Mouse (Mus musculus) thymus, adult 2 months (tissue): ENCODE results near the gene Sptb. TPM values are rescaled to one million over a fixed set of nuclear protein-coding genes. Genes with fewer than 3 reads are reported as not detected.

ENCODE experiments used
- DNase-seq: peaks from one replicate; pipeline ENCODE4 v3.0.0; 2021
- H3K27ac ChIP-seq: fragments of 200-500 bp; 2 replicates; pipeline ENCODE4 v1.5.1; 2012; ENCODE audit warnings: low read length, control low read depth; ENCODE audit not compliant: control insufficient read depth, insufficient read depth
- H3K27me3 ChIP-seq: fragments of 200-500 bp; 2 replicates; pipeline ENCODE4 v1.6.1; 2012; ENCODE audit warnings: mild to moderate bottlenecking, low read length, moderate library complexity, mixed read lengths; ENCODE audit not compliant: control insufficient read depth, insufficient read depth
- H3K36me3 ChIP-seq: fragments of 200-500 bp; 2 replicates; pipeline ENCODE4 v1.6.1; 2012; ENCODE audit warnings: mild to moderate bottlenecking, low read length, moderate library complexity; ENCODE audit not compliant: control insufficient read depth, insufficient read depth
- H3K4me1 ChIP-seq: fragments of 200-500 bp; replicated peaks from 2 replicates; pipeline ENCODE4 v1.6.1; 2012; ENCODE audit warnings: low read length; ENCODE audit not compliant: control insufficient read depth, insufficient read depth
- H3K4me3 ChIP-seq: fragments of 200-500 bp; 2 replicates; pipeline ENCODE4 v1.5.1; 2012; ENCODE audit warnings: mild to moderate bottlenecking, low read length, control low read depth, moderate library complexity; ENCODE audit not compliant: control insufficient read depth, insufficient read depth
- CTCF ChIP-seq: fragments of 200-500 bp; IDR thresholded peaks from 2 replicates; pipeline ENCODE4 v1.5.1; 2012; ENCODE audit warnings: mild to moderate bottlenecking, control low read depth, low read length, moderate library complexity, borderline replicate concordance; ENCODE audit not compliant: control insufficient read depth, poor library complexity, insufficient read depth; ENCODE audit errors: extremely low read depth
- POLR2A ChIP-seq: fragments of 200-500 bp; IDR thresholded peaks from 2 replicates; pipeline ENCODE4 v1.6.1; 2012; ENCODE audit warnings: mild to moderate bottlenecking, low read length, control low read depth, moderate library complexity; ENCODE audit not compliant: control insufficient read depth, poor library complexity, insufficient read depth; ENCODE audit errors: extremely low read depth
- WGBS: fragments of 180-500 bp; shearing (Covaris S2); methylation state at CpG from one replicate; pipeline ENCODE4 v1.1.7; 2018; 5-methylcytosine and 5-hydroxymethylcytosine counted together
- polyA plus RNA-seq: library from polyadenylated mRNA; depleted of rRNA; stranded (reverse); fragments of >200 nt; gene quantifications from 2 replicates; pipeline ENCODE4 v1.2.3, GENCODE M21; 2012

Gene Sptb
- polyA plus RNA-seq, 1 experiment = 3.0 TPM

DNA sequence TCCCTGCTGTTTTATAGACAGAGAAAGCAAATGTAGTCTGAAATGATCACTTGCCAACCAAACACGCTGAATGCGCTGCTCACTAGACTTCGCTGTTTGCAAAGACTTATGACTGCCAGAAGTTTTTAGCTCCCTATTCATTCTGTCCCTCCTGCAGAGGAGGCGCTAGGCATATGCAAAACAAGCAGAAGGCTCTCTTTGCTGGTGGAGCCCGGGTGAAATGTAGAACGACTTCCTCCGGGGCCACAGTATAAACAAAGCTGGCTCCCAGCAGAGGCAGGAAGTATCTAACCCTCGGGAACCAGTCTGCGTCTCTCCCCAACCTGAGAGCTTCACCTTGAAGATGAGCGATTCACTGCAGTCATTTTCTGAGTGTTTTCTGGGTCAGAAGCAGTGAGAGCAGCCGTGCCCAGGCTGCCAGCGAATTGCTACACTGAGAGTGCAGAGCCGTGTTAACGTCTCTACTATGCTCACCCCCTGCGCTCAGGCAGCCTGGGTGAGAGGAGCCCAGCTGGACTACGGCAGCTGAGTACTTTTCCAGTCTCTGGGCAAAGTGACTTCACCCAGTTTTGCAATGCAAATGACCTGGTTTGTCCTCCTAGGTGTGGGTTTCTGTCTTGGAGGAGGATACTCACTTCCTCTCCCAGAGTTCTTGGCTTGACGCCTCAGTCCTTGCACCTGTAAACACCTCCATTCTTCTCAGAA lies 15.4 kb downstream of the Sptb start:
- peak; percentile 70 for DNase-seq
- peak overlapping the region; percentile 86 for H3K27ac ChIP-seq
- TF ChIP-seq POLR2A (no peak), CTCF (no peak)
- H3K4me3 ChIP-seq = peak overlapping the region; percentile 39
- WGBS = 9% methylated on average over 17 of the region's 17 CpGs
- H3K27me3 ChIP-seq = no peaks in the 10 kb centered on the region
- H3K4me1 ChIP-seq = peaks cover 10% of the 10 kb centered on the region
- H3K36me3 ChIP-seq = no peaks in the 10 kb centered on the region

DNA sequence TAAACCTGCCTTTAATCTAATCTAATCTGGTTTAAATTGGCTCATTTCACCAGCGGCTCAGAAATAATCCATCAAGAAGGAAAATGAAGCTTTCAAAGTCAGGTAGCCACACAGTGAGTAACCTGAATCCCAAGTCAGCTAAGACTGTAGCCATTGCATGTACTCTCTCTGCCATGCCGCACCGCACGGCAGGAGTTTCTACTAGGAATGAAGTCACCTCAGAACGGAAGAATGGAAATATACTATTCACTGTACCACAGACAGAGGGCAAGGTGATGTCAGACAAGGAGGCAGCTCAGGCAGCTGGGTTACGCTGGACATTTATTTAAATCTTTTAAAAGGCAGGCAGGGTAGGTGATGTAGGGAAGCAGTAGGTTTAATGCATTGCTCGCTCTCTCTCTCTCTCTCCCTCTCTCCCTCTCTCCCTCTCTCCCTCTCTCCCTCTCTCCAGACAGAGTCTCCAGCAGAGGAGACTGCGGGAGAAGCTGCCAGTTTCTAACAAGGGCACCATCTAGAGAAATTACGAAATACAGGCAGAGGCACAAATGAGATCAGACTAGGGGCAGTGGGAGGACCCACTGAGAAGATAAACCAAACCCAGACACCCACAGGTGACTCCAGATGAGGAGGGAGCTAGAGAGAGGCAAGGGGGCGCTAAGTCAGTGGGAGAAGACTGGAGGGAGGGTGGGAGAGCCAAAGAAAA lies 22.7 kb downstream of the Sptb start:
- no peak overlapping the region for H3K4me3 ChIP-seq
- H3K4me1 ChIP-seq = no peaks in the 10 kb centered on the region; the same call in 1 of the 2 replicates
- TF ChIP-seq CTCF = no peak
- no peak for TF ChIP-seq POLR2A
- DNase-seq = no peak
- H3K27ac ChIP-seq = no peak overlapping the region
- WGBS = 93% methylated on average over 10 of the region's 10 CpGs
- no peaks in the 10 kb centered on the region for H3K27me3 ChIP-seq
- no peaks in the 10 kb centered on the region for H3K36me3 ChIP-seq

DNA sequence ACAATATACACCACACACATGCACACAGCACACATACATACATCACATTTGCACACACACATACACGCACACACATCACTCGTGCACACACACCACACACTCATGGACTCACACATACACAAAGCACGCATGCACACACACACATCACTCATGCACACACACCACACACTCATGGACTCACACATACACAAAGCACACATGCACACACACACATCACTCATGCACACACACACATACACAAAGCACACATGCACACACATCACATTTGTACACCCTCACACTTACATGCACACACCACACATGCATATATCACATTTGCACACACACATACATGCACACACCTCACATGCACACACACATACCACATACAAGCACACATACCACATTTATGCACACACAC lies 24.7 kb downstream of the Sptb start:
- WGBS = 98% methylated on average over 3 of the region's 3 CpGs
- DNase-seq = no peak
- Histone ChIP-seq H3K27me3 (no peaks in the 10 kb centered on the region), H3K36me3 (no peaks in the 10 kb centered on the region), H3K27ac (no peak overlapping the region), H3K4me3 (no peak overlapping the region), H3K4me1 (no peaks in the 10 kb centered on the region; the same call in 1 of the 2 replicates)
- TF ChIP-seq POLR2A (no peak), CTCF (no peak)

DNA sequence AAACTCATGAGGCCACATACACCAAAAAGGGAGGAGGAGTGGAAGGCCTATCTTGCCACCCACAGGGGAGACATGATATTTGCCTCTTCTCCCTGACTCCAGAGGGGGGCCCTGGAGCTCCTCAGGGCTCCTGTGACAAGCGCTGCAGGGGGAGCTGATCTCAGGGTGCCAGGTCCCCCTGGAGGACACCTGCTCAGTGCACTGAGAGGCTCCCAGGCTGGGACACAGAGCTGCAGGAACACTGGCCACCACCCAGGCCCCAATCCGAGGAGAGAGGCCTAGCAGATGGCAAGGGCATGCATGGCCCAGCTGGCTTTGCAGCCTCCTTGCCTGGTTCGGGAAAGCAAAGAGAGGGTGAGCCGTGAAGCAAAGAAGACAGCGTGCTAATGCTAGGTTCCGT lies 25.9 kb downstream of the Sptb start:
- no peak for DNase-seq
- TF ChIP-seq POLR2A = no peak
- H3K27ac ChIP-seq = no peak overlapping the region
- 90% methylated on average over 6 of the region's 6 CpGs for WGBS
- H3K4me3 ChIP-seq = no peak overlapping the region
- no peaks in the 10 kb centered on the region for H3K27me3 ChIP-seq
- no peaks in the 10 kb centered on the region for H3K36me3 ChIP-seq
- no peaks in the 10 kb centered on the region; the same call in 1 of the 2 replicates for H3K4me1 ChIP-seq

DNA sequence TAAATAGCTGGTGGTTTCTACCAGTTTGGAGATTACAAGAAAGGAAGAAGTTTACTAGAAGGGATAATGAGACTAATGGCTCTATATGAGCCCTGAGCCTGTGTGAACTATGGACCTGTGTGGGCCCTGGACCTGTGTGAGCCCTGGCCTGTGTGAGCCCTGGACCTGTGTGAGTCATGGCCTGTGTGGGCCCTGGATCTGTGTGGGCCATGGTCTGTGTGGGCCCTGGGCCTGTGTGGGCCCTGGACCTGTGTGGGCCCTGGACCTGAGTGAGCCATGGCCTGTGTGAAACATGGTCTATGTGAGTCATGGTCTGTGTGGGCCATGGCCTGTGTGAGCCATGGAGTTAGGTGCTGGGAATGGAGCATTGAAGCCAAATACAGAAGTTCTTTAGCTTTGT lies 28.4 kb downstream of the Sptb start:
- no peaks in the 10 kb centered on the region; the same call in 1 of the 2 replicates for H3K4me1 ChIP-seq

DNA sequence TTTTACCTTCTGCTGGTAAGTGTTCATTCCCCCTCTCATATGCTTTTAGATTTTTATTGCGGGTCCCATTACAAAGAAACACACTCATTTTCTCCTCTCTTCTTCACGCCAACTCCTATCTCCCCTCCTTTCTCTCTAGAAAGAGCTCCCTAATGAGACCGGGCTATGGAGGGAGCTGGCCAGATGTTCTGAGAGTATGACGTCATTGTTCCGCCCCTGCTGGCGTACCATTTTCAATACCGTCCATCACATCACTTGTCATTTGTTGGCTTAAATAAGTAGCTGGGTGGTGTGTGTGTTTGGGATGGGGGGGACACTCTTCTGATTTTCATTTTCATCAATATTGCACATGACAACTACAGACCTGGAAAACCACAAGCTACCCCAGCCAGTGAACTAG lies 33.3 kb downstream of the Sptb start:
- no peaks in the 10 kb centered on the region for H3K36me3 ChIP-seq
- H3K27me3 ChIP-seq = no peaks in the 10 kb centered on the region
- no peak overlapping the region for H3K27ac ChIP-seq
- no peak overlapping the region for H3K4me3 ChIP-seq
- no peak for DNase-seq
- no peaks in the 10 kb centered on the region for H3K4me1 ChIP-seq
- no peak for TF ChIP-seq CTCF
- no peak for TF ChIP-seq POLR2A
- WGBS = 83% methylated on average over 7 of the region's 7 CpGs

More for the DNA sequence above, 28.4 kb downstream of the Sptb start:
- H3K36me3 ChIP-seq = no peaks in the 10 kb centered on the region
- H3K4me3 ChIP-seq = no peak overlapping the region
- TF ChIP-seq POLR2A = no peak
- no peak for TF ChIP-seq CTCF
- DNase-seq = no peak
- no peaks in the 10 kb centered on the region for H3K27me3 ChIP-seq
- H3K27ac ChIP-seq = no peak overlapping the region
